Mouse (Mus musculus) gastrocnemius, postnatal 14 days (tissue): ENCODE results near the gene Sema4f. TPM values are rescaled to one million over a fixed set of nuclear protein-coding genes. Genes with fewer than 3 reads are reported as not detected.

ENCODE experiments used
- DNase-seq: peaks from one replicate; pipeline ENCODE4 v3.0.0; 2021; ENCODE audit warnings: mixed read lengths
- intact Hi-C: fragments of 180-260 bp; cut with DNase I; formaldehyde crosslinking; loops from one replicate; pipeline ENCODE4 v1.15.1; 2025; ENCODE audit warnings: low total_unique reads
- total RNA-seq, 2 experiments: library from RNA; stranded (reverse); gene quantifications; 2 replicates each; pipeline ENCODE4 v1.2.3; 2021

Gene Sema4f
- total RNA-seq, 2 experiments from 2014 or later = 0.16 to 0.71 TPM

DNA sequence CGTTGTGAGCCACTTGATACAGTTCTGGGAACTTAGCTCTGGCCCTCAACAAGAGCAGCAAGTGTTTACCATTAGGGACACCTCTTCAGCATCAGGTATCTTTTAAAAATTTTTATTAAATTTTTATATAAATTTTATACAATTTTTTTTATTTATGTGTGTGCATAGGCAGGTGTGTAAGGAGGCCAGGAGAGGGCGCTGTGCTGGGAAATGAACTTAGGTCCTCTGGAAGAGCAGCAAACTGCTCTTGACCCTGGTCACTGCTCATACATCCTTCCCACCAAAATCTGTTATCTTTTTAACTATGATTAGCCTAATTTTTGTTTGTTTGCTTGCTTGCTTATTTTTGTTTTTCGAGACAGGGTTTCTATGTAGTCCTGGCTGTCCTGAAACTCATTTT, 58.8 kb downstream of the Sema4f start:
- intact Hi-C loops = no loop called here
- DNase-seq = no peak

GRCm38 (mm10) chr6:82879463-82880089, 60.0 kb downstream of the Sema4f start:
- no peak for DNase-seq
- intact Hi-C loops = no loop called here

- intact Hi-C loops = no loop called here
- DNase-seq = no peak
These were observed 64.0 kb downstream of the Sema4f start for GRCm38 (mm10) chr6:82875509-82875935.

DNA sequence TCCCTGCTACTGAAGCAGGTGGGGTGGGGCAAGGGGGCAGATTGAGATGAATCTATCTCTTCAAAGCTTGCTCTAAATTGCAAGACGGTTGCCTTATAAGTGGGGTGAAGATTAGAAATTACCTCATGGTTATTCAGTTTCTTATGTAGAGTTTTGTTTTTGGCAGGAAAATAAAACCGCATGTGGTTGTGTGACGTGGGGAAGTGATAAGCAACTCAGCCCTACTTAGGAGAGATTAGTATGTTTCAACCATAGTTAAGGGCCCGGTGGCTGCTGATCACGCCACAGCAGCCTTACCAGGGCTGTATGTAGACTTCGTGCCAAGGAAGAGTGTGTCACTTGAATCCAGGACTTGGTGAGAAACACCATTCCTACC, 67.2 kb downstream of the Sema4f start:
- DNase-seq = no peak
- intact Hi-C loops = no loop called here

GRCm38 (mm10) chr6:82871632-82872331, 67.8 kb downstream of the Sema4f start:
- DNase-seq = no peak
- intact Hi-C loops = no loop called here

DNA sequence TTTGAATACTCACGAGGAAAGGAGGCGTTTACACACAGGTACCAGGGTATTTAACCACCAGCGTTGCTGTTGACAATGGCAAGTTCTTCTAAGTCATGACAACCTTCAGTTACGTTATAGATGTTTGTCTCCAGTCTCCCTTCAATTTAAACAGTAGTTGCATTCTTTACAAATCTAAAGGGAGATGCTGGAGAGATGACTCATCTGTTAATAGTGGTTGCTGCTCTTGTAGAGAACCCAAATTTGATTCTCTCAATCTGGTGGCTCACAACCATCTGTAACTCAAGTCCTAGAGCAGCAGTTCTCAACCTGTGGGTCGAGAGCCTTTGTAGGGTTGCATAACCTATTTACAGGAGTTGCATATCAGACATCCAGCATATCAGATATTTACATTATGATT, 71.1 kb downstream of the Sema4f start:
- intact Hi-C loops = no loop called here
- no peak for DNase-seq

GRCm38 (mm10) chr6:82863380-82863874, 76.1 kb downstream of the Sema4f start:
- intact Hi-C loops = no loop called here
- peak; percentile 62 for DNase-seq

GRCm38 (mm10) chr6:82862475-82862874, 77.1 kb downstream of the Sema4f start:
- intact Hi-C loops = no loop called here
- peak; percentile 29 for DNase-seq

GRCm38 (mm10) chr6:82862042-82862441, 77.5 kb downstream of the Sema4f start:
- intact Hi-C loops = no loop called here
- DNase-seq = no peak

Other genes with a start within 250 kb of the Sema4f start
- 10 to 100 TPM; 22.0 to 22.9 TPM for gene Pole4, start 234.4 kb downstream of the Sema4f start, total RNA-seq
- gene Hk2, start 165.3 kb downstream of the Sema4f start, total RNA-seq = 100 to 1,000 TPM in 1 of 2 experiments, 10 to 100 TPM in 1; 88.2 to 125 TPM
- 1 to 10 TPM in 1 of 2 experiments, under 1 TPM in 1; 0.82 to 1.1 TPM for gene M1ap, start 7.1 kb upstream of the Sema4f start, total RNA-seq
- gene Dok1, start 93.7 kb upstream of the Sema4f start, total RNA-seq = 1 to 10 TPM; 5.0 to 7.1 TPM
- gene Loxl3, start 94.4 kb upstream of the Sema4f start, total RNA-seq = 1 to 10 TPM; 6.9 to 7.4 TPM
- 10 to 100 TPM; 60.2 to 65.8 TPM for gene Aup1, start 114.8 kb upstream of the Sema4f start, total RNA-seq
- gene Htra2, start 115.5 kb upstream of the Sema4f start, total RNA-seq = 10 to 100 TPM; 20.0 to 21.7 TPM
- gene Dqx1, start 118.1 kb upstream of the Sema4f start, total RNA-seq = under 1 TPM; 0.27 to 0.35 TPM
- not detected for gene Tlx2, start 130.5 kb upstream of the Sema4f start, total RNA-seq
- gene Pcgf1, start 138.1 kb upstream of the Sema4f start, total RNA-seq = 1 to 10 TPM; 6.8 to 7.0 TPM
- under 1 TPM in 1 of 2 experiments, not detected in 1; 0.49 TPM for gene Lbx2, start 146.6 kb upstream of the Sema4f start, total RNA-seq
- gene Ccdc142, start 161.8 kb upstream of the Sema4f start, total RNA-seq = 1 to 10 TPM in 1 of 2 experiments, not detected in 1; 1.2 TPM
- under 1 TPM; 0.88 to 1.00 TPM for gene Gm42688, start 161.8 kb upstream of the Sema4f start, total RNA-seq
- gene Mrpl53, start 169.3 kb upstream of the Sema4f start, total RNA-seq = 100 to 1,000 TPM; 100 to 117 TPM
- gene Mogs, start 175.7 kb upstream of the Sema4f start, total RNA-seq = 1 to 10 TPM; 6.8 to 8.8 TPM
- 10 to 100 TPM; 48.2 to 50.5 TPM for gene Wbp1, start 181.8 kb upstream of the Sema4f start, total RNA-seq
- 10 to 100 TPM; 14.5 to 15.2 TPM for gene Ino80b, start 185.7 kb upstream of the Sema4f start, total RNA-seq
- 10 to 100 TPM; 13.0 to 16.5 TPM for gene Rtkn, start 195.7 kb upstream of the Sema4f start, total RNA-seq
- 1 to 10 TPM; 1.2 to 2.0 TPM for gene Wdr54, start 216.6 kb upstream of the Sema4f start, total RNA-seq
- not detected for gene 1700003E16Rik, start 216.6 kb upstream of the Sema4f start, total RNA-seq
- 100 to 1,000 TPM; 116 to 120 TPM for gene Dctn1, start 226.2 kb upstream of the Sema4f start, total RNA-seq